Mouse (Mus musculus) ES-E14 (cell line): ENCODE measurements around the gene S100a2.

Source experiments
- HCFC1 ChIP-seq: IDR thresholded peaks from 2 replicates; pipeline ENCODE4 v1.6.1; 2012; ENCODE audit warnings: low read length, inconsistent platforms, borderline replicate concordance; ENCODE audit not compliant: insufficient read depth
- ZC3H11A ChIP-seq: IDR thresholded peaks from 2 replicates; pipeline ENCODE4 v1.6.1; 2012; ENCODE audit warnings: low read depth, mild to moderate bottlenecking, inconsistent platforms, low read length, borderline replicate concordance

GRCm38 (mm10) chr3:90615415-90615814, 25.4 kb downstream of the S100a2 start:
- peak; percentile 45; the same call in 1 of the 2 replicates for TF ChIP-seq ZC3H11A
- no peak for TF ChIP-seq HCFC1
